Mouse (Mus musculus) olfactory bulb, adult 2 months (tissue): Measurements from ENCODE around the gene Ly86. TPM values are rescaled to one million over a fixed set of nuclear protein-coding genes. Genes with fewer than 3 reads are reported as not detected.

ENCODE experiments used
- H3K27ac ChIP-seq: fragments of 200-500 bp; 2 replicates; pipeline ENCODE4 v1.5.1; 2012; ENCODE audit warnings: low read depth, low read length; ENCODE audit not compliant: insufficient read depth
- H3K4me1 ChIP-seq: fragments of 200-500 bp; 2 replicates; pipeline ENCODE4 v1.6.1; 2012; ENCODE audit warnings: low read length; ENCODE audit not compliant: control insufficient read depth, insufficient read depth
- H3K4me3 ChIP-seq: fragments of 200-500 bp; 2 replicates; pipeline ENCODE4 v1.5.1; 2012; ENCODE audit warnings: mild to moderate bottlenecking, low read depth, low read length, moderate library complexity; ENCODE audit not compliant: insufficient read depth
- CTCF ChIP-seq: fragments of 200-500 bp; IDR thresholded peaks from 2 replicates; pipeline ENCODE4 v1.5.1; 2012; ENCODE audit warnings: low read depth, mild to moderate bottlenecking, low read length, moderate library complexity; ENCODE audit not compliant: insufficient read depth
- POLR2A ChIP-seq: fragments of 200-500 bp; IDR thresholded peaks from 2 replicates; pipeline ENCODE4 v1.6.1; 2012; ENCODE audit warnings: mild to moderate bottlenecking, low read depth, low read length, moderate library complexity; ENCODE audit not compliant: insufficient read depth
- WGBS: fragments of 180-500 bp; shearing (Covaris S2); methylation state at CpG from one replicate; pipeline ENCODE4 v1.1.7; 2018; 5-methylcytosine and 5-hydroxymethylcytosine counted together
- polyA plus RNA-seq: library from polyadenylated mRNA; stranded (reverse); fragments of >200 nt; gene quantifications from 2 replicates; pipeline ENCODE4 v1.2.4, GENCODE M21; 2012; ENCODE audit warnings: low replicate concordance; ENCODE audit not compliant: missing spikeins, insufficient read depth, insufficient read length

The Ly86 gene
- polyA plus RNA-seq, 1 experiment, result not detected

DNA sequence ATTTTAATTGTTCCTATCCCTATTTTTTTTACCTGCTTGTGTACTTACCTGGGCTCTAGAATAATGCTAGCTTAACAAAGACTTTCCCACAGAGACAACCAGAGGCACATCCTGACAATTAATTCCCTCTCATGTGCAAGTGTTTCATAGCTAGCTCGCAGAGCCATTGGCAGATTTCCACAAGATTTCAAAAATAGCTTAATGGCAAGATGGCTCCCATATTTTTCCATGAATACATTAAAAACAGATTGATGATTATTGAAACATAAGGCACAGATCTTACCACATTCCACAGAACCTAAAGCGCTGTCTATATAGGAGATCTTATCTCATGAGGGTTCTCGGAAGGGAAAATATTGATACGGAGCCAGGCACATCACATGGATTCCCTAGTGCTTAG is 93.8 kb downstream of the Ly86 start:
- Histone ChIP-seq H3K4me3 (no peak overlapping the region), H3K27ac (no peak overlapping the region), H3K4me1 (peaks cover 13% of the 10 kb centered on the region)
- WGBS, result 89% methylated on average over 4 of the region's 4 CpGs
- TF ChIP-seq CTCF, result no peak
- TF ChIP-seq POLR2A, result no peak

DNA sequence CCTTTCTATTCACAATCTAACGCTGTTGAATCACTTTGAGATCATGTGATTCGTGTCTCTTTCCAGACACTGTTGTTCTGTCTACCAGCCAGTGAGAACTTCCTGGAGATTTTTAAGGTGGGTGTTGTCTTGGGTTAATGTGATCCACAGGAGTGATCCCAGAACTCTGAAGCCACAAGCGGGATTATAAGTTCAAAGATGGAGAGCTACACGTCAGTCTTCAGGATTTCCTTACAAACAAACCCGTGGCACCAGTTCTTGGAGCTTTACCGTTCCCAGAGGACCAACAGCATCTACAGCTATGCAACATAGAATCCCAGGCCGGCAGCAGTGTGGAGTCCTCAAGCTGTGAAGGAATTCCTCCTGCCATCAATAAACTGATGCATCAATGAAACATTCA is 94.5 kb downstream of the Ly86 start:
- TF ChIP-seq CTCF (no peak), POLR2A (no peak)
- Histone ChIP-seq H3K27ac (no peak overlapping the region), H3K4me3 (no peak overlapping the region), H3K4me1 (peaks cover 13% of the 10 kb centered on the region)
- WGBS, result 77% methylated on average over 7 of the region's 7 CpGs

DNA sequence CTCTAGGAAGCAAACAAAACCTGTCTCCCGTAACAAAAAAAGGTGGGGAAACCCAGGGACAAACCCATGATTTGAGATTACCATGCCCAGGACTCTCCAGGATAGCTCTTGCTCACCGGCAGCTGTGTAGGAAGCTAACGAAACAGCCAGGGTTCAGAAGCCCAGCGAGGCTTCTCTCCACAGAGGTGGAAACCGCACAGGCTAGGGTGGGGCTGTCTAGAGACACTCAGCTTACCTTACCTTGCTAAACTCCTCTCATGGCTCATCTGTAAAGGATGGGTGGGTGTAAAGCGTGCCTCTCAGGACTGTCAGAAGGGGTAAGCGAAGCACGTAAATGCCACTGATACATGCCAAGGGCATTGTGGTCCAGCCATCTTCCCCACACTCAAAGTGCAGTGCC is 94.9 kb downstream of the Ly86 start:
- no peak for TF ChIP-seq POLR2A
- no peak for TF ChIP-seq CTCF

DNA sequence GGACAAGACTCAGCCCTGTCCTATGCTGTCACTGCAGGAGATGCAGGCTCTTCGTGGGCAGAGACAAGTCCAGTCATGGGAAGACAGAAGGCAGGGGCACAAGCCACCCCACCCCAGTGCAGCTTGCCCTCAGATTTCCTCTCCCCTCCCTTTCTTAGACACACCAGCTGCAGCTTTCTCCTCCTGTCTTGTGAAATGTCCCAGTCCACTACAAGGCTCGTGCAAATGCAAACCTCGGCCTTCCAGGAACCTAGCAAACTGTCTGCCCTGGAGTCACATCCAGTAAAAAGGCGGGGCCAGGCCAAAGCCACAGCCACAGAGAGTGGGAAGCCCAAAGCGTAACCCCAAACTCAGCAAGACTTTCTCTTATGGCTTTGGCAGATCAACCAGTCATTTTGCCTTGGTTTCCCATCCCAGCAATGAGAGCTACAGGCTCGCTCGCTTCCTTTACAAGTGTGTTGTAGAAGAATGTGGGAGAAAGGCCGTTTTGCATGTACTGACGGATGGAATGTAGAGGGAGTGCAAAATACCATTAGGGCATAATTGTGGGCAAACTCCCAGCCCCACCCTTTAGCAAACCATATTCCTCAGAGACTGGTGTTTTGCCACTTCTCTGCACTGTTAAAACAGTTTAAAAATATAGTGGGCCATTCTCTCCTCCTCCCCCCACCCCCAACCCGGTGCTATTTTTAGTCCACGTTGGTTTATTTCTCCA is 95.7 kb downstream of the Ly86 start:
- H3K4me3 ChIP-seq, result no peak overlapping the region
- peaks cover 13% of the 10 kb centered on the region for H3K4me1 ChIP-seq
- H3K27ac ChIP-seq, result no peak overlapping the region
- no peak for TF ChIP-seq CTCF
- no peak for TF ChIP-seq POLR2A
- 72% methylated on average over 11 of the region's 11 CpGs for WGBS

More for the DNA sequence above, 94.9 kb downstream of the Ly86 start:
- Histone ChIP-seq H3K4me3 (no peak overlapping the region), H3K27ac (no peak overlapping the region), H3K4me1 (peaks cover 13% of the 10 kb centered on the region)
- 90% methylated on average over 8 of the region's 8 CpGs for WGBS

DNA sequence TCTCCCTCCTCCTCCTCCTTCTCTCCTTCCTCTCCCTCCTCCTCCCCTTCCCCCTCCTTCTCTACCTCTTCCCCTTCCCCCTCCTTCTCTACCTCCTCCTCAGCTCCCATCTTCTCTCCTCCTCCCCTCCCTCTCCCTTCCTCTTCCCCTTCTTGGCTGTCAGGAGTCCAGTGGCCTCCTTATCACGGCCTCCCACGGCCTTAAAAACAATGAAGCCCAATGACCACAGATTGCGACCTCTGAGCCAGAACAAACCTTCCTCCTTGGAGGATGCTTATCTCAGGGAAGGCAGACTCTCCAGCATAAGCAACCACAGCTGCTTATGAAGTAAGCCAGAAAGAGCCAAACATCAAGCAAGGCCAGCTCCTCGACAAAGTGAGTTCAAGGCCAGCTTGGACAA is 97.0 kb downstream of the Ly86 start:
- TF ChIP-seq POLR2A, result no peak
- no peak for TF ChIP-seq CTCF

DNA sequence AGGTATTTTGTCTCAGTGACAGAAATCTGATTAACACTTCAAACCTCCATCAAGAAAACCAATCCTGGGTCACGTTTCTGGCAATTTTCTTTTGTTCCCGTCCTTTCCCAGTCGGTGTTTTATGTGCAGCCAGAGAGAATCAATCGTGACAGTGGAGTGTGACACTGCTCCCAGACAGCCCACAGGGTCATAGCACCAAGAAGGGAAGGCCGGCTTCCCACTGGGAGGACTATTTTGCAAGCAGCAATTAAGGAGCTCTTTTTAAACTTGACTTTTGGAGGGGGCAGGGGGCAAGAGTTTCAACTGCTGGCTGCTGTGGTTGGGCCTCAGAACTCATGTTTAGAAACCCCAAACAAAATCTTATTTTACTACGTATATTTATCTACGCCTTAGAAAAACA is 97.5 kb downstream of the Ly86 start:
- Histone ChIP-seq H3K27ac (no peak overlapping the region), H3K4me1 (peaks cover 13% of the 10 kb centered on the region), H3K4me3 (no peak overlapping the region)
- 52% methylated on average over 7 of the region's 7 CpGs for WGBS
- TF ChIP-seq POLR2A, result no peak
- no peak for TF ChIP-seq CTCF

More for the DNA sequence above, 97.0 kb downstream of the Ly86 start:
- Histone ChIP-seq H3K27ac (no peak overlapping the region), H3K4me3 (no peak overlapping the region), H3K4me1 (peaks cover 13% of the 10 kb centered on the region)
- 65% methylated on average over 4 of the region's 4 CpGs for WGBS

DNA sequence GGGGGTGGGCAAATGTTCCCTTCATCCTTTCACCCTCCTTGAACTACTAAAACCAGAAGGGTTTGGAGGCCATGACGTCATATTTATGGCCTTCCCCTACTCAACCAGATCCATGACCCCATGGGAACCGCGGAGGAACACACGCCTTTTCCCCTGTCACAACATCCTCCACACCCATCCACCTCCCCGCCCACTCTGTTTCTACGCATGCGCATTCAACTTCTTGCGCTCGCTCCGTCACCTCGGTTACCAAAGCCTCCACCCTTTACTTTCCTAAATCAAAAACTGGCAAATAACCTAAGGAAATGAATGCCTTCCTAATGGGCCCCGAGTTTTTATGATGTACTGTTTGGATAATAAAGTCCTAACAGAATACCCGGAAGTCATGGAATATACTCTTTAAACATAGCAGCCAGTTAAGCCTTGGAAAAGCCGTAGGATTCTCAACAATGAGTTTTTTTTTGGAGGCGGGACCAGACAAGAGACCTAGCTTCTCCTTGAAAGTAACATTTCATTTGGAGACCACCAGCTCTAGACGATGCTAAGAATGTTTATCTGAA is 101.8 kb downstream of the Ly86 start:
- Histone ChIP-seq H3K4me3 (no peak overlapping the region), H3K27ac (no peak overlapping the region), H3K4me1 (peaks cover 6% of the 10 kb centered on the region; the same call in 1 of the 2 replicates)
- WGBS, result 85% methylated on average over 16 of the region's 16 CpGs
- no peak for TF ChIP-seq CTCF
- TF ChIP-seq POLR2A, result no peak

DNA sequence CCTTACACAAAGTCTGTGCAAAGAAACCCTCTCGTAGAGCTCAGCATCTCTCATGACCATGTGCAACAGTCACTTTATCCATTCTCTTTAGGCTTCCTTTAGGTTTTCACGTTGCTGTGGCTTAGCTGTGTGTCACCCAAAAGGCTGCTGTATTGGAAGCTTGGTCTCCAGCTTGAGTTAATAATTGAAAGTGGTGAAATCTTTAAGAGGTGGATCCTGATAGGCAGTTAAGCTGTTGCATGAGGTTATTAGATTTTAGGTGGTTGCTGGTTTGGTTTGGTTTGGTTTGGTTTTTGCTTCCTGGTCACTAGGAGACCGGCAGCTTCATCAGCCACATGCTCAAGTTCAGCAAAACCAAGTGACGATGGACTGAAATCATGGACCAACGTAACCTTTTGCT is 106.0 kb downstream of the Ly86 start:
- Histone ChIP-seq H3K4me1 (peaks cover 13% of the 10 kb centered on the region), H3K27ac (no peak overlapping the region), H3K4me3 (no peak overlapping the region)
- 93% methylated on average over 5 of the region's 5 CpGs for WGBS
- TF ChIP-seq POLR2A (no peak), CTCF (no peak)

DNA sequence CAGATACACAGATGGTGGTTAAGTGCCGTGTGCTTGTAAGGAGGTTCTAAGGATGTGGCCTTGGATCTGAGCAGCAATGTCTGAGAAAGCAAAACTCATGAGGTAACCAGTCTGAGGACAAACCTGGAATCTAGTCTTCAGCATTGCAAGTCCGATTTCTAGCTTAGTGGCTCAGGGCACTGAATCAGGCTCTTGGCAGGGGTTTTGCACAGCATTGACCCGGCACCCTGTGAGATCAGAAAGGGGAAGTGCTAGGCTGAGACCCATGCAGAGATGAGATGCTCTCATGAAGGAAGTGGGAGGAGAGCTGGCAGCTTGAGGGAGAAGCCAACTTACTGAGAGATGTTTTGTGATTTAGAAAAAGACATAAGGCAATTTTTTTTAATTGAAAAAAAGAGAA is 106.5 kb downstream of the Ly86 start:
- no peak for TF ChIP-seq CTCF
- no peak for TF ChIP-seq POLR2A
- no peak overlapping the region for H3K27ac ChIP-seq
- no peak overlapping the region for H3K4me3 ChIP-seq
- 64% methylated on average over 3 of the region's 3 CpGs for WGBS
- H3K4me1 ChIP-seq, result peaks cover 13% of the 10 kb centered on the region
